Mouse (Mus musculus): Measurements from ENCODE around the gene Ap4m1. TPM values are rescaled to one million over a fixed set of nuclear protein-coding genes. Genes with fewer than 3 reads are reported as not detected.

The Ap4m1 gene
- total and polyA plus RNA-seq, 3 experiments = 22.2 to 38.5 TPM; not detected in 1

DNA sequence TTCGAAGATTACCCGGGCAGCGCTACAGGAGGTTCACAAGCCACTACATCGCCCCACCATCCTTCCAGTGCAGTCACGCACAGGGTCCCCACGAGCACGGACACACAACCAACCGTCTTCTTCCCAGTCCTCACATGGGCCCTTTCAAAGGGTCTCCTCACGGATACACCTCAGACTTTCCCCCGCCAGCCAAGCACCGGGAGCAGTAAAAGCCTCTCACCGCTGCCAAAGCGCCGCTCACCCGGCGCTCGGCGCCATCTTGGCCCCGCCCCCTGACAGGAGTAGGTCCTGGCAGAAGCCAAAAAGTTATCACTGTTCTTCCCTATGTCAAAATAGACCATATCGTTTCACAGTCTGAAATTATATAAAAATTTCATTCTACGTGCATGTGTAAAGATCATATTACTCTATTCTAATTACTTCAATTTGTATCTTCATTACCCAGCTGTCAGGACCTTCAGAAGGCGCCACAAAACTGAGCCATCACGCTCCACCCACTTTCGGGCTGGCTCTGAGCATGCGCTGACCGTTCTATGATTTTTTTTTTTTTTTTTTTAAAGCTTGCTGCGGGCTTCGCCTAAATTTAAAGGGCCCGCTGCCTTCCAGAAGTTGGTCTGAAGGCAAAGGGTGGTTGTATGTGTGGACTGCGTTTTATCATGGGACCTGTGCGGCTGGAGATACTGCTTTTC is 15.3 kb downstream of the Ap4m1 start, which contains the start of the genes Taf6 and Cnpy4 (continued):
- no peak for TF ChIP-seq ZMIZ1 (IDR thresholded peaks at IDR 0.05; ENCODE audit: low read depth, low read length)
- TF ChIP-seq CHD2 (IDR thresholded peaks at IDR 0.05; ENCODE audit: low read length) = no peak
- TF ChIP-seq JUND (IDR thresholded peaks at IDR 0.05; ENCODE audit: low read depth, low read length) = no peak
- peak; percentile 86 for TF ChIP-seq NRF1 (IDR thresholded peaks at IDR 0.05; ENCODE audit: insufficient read depth, low read depth, low read length, poor library complexity, severe bottlenecking)
- no peak for TF ChIP-seq ZC3H11A (IDR thresholded peaks at IDR 0.05; ENCODE audit: low read depth, low read length)

DNA sequence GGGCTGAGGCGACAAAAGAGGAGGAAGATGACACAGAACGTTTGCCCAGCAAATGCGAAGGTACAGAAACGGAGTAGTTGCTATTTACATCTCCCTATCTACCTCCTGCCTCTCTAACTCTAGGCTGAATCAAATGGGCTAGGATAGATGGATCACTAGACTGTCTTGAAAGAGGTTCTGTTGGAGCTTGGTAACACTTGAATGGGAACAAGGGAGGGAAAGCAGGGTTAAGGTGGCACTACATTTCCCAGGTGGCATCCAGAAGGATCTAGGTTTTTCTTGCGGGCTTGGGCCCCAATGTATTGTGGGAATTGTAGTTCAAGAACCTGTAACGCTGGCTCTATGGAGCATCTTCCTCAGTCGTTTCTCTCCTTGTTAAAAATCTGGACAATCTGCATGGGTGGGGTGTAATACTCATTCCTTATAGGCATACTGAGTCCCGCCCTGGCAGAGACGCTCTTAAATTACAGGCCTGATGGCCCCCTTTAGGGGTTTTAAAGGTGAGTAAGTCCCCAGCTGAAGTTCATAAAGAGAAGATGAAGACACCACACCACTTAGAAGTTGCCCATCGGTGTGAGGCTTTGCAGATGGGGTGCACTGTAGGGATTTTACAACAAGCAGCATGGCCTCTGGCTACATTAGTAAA is 16.0 kb downstream of the Ap4m1 start:
- DNase-seq (ENCODE audit: low read depth, low spot score) = peak; percentile 92
- H3K27me3 ChIP-seq (ENCODE audit: control insufficient read depth in 1 of 2, insufficient read depth in 2 of 2, low read length in 2 of 2) = no peaks in the 10 kb centered on the region
- H3K9me3 ChIP-seq (replicated peaks; ENCODE audit: insufficient read depth, low read length) = no peaks in the 10 kb centered on the region
- peaks cover 6% of the 10 kb centered on the region; the same call in 1 of the 2 replicates for H3K79me2 ChIP-seq (ENCODE audit: control insufficient read depth, insufficient read depth, low read length, poor library complexity)
- peak overlapping the region; percentile 41 to 58 for H3K4me3 ChIP-seq (ENCODE audit: control insufficient read depth in 1 of 2, insufficient read depth in 1 of 2, low read depth in 2 of 2, low read length in 2 of 2)
- H3K27ac ChIP-seq (ENCODE audit: control insufficient read depth, low read depth, low read length) = peak overlapping the region; percentile 29
- peaks cover 0 to 5% of the 10 kb centered on the region in 2 experiments; a peak in 2 of 4 replicates for H3K36me3 ChIP-seq (ENCODE audit: control insufficient read depth in 1 of 2, insufficient read depth in 2 of 2, low read length in 2 of 2)
- TF ChIP-seq HCFC1 (IDR thresholded peaks at IDR 0.05; ENCODE audit: low read depth, low read length) = peak; percentile 93
- peak; percentile 80; the same call in 1 of the 2 replicates for TF ChIP-seq KAT2A (conservative IDR thresholded peaks at IDR 0.05; ENCODE audit: low read depth, low read length)
- TF ChIP-seq E2F4 (IDR thresholded peaks at IDR 0.05; ENCODE audit: borderline replicate concordance, low read depth, low read length) = no peak
- no peak for TF ChIP-seq UBTF (IDR thresholded peaks at IDR 0.05; ENCODE audit: borderline replicate concordance, insufficient read depth, low read depth, low read length)
- no peak for TF ChIP-seq EP300 (IDR thresholded peaks at IDR 0.05; ENCODE audit: low read depth in 1 of 2, low read length in 2 of 2)
- peak; percentile 0; the same call in 1 of the 2 replicates for TF ChIP-seq SIN3A (IDR thresholded peaks at IDR 0.05; ENCODE audit: low read length)
- H3K9ac ChIP-seq (ENCODE audit: control insufficient read depth, low read depth, low read length, poor library complexity, severe bottlenecking) = peak overlapping the region; percentile 69
- peaks cover 0 to 5% of the 10 kb centered on the region in 2 experiments; a peak in 1 of 4 replicates for H3K4me1 ChIP-seq (ENCODE audit: control insufficient read depth in 1 of 2, insufficient read depth in 2 of 2, low read length in 2 of 2)

DNA sequence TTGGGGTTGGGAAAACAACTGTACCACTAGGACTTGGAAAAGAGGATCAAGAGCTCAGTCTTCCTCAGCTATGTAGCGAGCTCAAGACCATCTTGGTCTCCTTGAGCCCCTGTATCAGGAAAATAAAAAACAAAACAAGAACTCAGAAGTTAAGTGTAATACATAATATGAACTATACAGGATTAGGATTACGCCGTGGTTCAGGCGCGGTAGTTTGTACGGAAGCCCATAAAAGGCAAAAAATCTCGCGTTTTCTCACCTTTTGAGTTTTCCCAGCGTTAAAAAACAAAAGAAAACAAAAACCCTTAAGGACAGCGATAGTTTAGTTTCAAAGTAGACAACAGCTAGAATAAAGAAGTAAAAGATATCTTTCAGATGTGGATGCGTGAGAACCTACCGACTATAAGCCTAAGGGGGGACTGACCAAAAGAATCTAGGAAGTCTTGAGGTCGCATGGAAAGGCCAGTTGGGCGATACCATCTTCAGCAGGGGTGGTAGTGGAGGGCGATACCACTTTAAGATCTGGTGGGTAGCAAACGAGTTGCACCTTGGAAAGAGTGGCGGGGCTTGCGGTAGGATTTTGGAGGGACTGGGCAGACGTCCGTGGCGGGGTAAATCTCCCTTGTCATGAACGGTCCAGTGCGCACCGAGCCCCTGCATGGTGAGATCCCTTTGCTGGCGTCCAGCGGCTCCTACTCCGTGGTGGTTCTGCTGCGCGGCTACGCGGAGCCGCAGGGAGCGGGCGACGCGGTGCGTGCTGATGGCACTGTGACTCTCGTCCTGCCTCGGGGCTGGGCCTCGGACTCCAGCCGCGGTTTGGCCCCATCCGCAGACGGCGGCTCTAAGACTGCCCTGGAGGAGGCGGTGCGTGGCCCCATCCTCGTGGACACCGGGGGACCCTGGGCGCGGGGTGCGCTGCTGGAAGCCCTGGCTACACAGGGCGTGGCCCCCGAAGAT is 22.2 kb downstream of the Ap4m1 start, which contains the start of gene Mblac1:
Mblac1 (plus strand) TSS at position 544 of the 957 bp plus-strand sequence.
- peak; percentile 96 for DNase-seq (ENCODE audit: low read depth, low spot score)
- Histone ChIP-seq H3K27me3 (ENCODE audit: control insufficient read depth in 1 of 2, insufficient read depth in 2 of 2, low read length in 2 of 2) (no peaks in the 10 kb centered on the region), H3K79me2 (ENCODE audit: control insufficient read depth, insufficient read depth, low read length, poor library complexity) (peaks cover 4% of the 10 kb centered on the region; the same call in 1 of the 2 replicates), H3K27ac (ENCODE audit: control insufficient read depth, low read depth, low read length) (peak within 1 kb of the TSS; percentile 78), H3K9ac (ENCODE audit: control insufficient read depth, low read depth, low read length, poor library complexity, severe bottlenecking) (peak within 1 kb of the TSS; percentile 71), H3K9me3 (replicated peaks; ENCODE audit: insufficient read depth, low read length) (no peaks in the 10 kb centered on the region), H3K36me3 (ENCODE audit: control insufficient read depth in 1 of 2, insufficient read depth in 2 of 2, low read length in 2 of 2) (peaks cover 0 to 3% of the 10 kb centered on the region in 2 experiments; a peak in 2 of 4 replicates), H3K4me3 (ENCODE audit: control insufficient read depth in 1 of 2, insufficient read depth in 1 of 2, low read depth in 2 of 2, low read length in 2 of 2) (peak within 1 kb of the TSS; percentile 65), H3K4me1 (ENCODE audit: control insufficient read depth in 1 of 2, insufficient read depth in 2 of 2, low read length in 2 of 2) (no peaks in the 10 kb centered on the region; a peak in 1 of 4 replicates)
- TF ChIP-seq ZNF384 (IDR thresholded peaks at IDR 0.05; ENCODE audit: low read depth, low read length) (no peak), CHD1 (IDR thresholded peaks at IDR 0.05; ENCODE audit: low read depth, low read length) (peak; percentile 99), RCOR1 (IDR thresholded peaks at IDR 0.05; ENCODE audit: low read depth, low read length) (no peak), ZKSCAN1 (IDR thresholded peaks at IDR 0.05; ENCODE audit: low read depth, low read length) (no peak), UBTF (IDR thresholded peaks at IDR 0.05; ENCODE audit: borderline replicate concordance, insufficient read depth, low read depth, low read length) (no peak), SIN3A (IDR thresholded peaks at IDR 0.05; ENCODE audit: low read length) (no peak; the same call in none of the 2 replicates), USF1 (IDR thresholded peaks at IDR 0.05; ENCODE audit: low read depth, low read length) (no peak), MAFK (IDR thresholded peaks at IDR 0.05; ENCODE audit: borderline replicate concordance, low read depth, low read length) (peak; percentile 72), RAD21 (IDR thresholded peaks at IDR 0.05; ENCODE audit: low read depth, low read length) (no peak), CTCF (IDR thresholded peaks at IDR 0.05 in 2 of 3, conservative IDR thresholded peaks at IDR 0.05 in 1 of 3; ENCODE audit: control insufficient read depth in 1 of 3, insufficient read depth in 1 of 3, low read depth in 2 of 3, low read length in 3 of 3, poor library complexity in 1 of 3, severe bottlenecking in 1 of 3) (no peak), MEF2A (IDR thresholded peaks at IDR 0.05; ENCODE audit: extremely low read depth, insufficient replicate concordance, low read depth, low read length, poor library complexity, severe bottlenecking) (0 out of 2 replicates have a peak, but pooled peaks have one; percentile 32), GABPA (IDR thresholded peaks at IDR 0.05; ENCODE audit: low read depth, low read length) (no peak), JUND (IDR thresholded peaks at IDR 0.05; ENCODE audit: low read depth, low read length) (no peak), ELF1 (IDR thresholded peaks at IDR 0.05; ENCODE audit: low read depth, low read length) (peak; percentile 65; the same call in 1 of the 2 replicates)
